Mouse (Mus musculus) frontal cortex, adult (tissue): ENCODE measurements around the gene Pop4.

Source experiments
- ATAC-seq: cut with Nextera tagmentation; 2 replicates; pipeline ENCODE4 v1.9.2; 2017; ENCODE audit warnings: mild to moderate bottlenecking, moderate library complexity, mixed read lengths; ENCODE audit not compliant: low TSS enrichment

The Pop4 gene

DNA sequence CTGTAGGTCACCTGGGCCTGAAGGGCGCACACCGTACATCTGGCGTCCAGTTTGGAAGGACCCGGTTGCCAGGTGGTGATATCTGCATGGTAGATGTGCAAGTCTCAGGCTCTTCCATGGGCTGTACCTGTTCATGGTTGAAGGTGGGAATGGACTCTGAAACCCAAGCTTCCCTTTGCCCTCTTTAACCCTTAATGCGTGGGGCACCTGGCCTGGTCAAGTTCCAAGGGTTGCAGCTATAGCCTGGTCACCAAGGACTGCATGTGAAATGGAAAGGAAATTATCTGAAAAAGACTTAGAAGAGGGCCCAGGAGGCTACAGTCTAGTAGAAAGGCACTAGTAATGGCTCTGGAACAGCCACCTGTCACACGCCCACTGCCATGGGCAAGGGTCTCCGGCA lies 50.4 kb downstream of the Pop4 start:
- no peak for ATAC-seq

DNA sequence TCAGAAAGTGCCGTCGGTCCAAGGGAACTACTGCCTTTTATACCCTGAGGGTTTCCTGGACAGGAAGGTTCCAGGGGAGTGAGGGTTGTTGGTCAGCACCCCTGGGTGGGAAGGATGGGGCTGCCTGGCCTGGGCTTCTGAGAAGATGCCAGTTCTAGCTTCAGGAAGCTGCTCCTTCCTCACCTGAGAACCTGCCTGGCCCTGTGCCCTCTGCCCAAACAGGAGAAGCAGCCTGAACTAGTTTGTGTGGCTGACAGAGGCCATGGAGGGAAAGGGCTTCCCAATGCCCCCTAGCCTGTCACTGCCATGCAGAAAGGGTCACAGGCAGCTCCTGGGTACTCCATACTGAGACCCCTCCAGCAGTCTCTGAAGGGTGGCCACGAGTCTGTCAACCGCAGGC lies 51.7 kb downstream of the Pop4 start:
- ATAC-seq = no peak

DNA sequence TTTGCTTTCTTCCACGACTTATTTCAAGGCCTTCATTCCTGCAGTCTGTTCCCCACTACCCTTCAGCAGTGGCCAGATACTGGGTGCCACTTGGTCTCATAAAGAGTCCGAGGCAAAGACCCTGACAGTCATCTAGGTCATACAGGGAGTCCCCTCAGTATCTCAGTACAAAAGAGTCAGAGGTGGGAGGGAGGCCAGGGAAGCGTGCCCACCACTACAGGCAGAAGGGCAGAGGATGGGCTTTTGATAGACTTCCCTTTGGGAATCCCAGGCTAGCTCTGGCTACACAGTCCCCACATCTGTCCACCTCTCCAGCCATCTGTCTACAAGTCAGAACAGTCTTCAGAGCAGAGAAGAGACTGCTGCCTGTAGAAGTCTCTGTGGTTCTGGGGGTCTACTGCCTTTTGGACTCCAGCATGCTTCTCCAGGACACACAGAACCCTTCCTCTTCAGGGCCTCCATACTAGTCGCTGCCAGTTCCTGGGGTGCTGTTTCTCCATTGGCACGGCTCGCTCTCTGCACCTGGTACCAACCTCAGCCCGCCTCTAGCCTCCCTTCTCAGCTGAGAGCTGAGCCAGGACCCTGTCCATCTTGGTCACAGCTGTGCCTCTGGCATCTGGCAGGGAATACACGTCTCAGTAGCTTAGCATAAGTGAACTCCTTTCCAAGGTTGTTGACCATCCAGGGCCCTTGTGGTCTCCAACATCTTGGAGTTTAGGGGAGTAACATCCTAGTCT lies 52.4 kb downstream of the Pop4 start:
- ATAC-seq = no peak

DNA sequence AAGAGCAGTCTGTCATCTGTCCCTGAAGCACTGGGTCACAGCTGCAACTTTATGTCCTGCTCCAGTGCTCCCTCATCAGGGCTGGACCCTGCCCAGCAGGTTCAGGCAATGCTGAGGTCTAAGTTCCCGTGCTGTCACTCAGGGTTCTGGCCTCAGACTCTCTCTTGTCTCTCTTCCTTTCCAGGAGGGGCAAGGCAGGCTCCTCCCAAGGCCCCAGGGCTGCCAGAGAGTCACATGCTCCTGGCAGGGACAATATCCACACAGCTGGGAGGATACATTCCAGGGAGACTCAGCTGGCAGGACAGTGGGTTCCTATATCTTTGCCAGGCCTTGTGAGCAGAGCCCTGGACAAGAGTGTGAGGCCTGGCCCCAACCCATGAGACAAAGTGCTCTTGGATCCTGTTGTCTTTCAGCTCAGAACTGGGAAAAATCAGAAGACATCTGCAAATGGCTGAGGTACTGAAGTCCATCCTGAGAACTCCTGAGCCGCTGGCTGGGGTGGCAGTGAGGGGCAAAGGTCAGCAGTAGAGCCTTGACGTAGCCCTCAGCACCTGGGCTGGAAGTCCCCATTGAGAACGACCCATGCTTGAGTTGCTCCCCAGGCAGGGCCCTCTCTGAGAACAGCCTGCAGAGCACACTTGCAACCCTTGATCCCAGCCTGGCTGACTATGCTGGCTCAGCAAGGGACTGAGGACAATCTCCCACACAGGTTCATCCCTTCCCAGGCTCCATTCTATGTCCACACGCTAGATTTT lies 53.6 kb downstream of the Pop4 start:
- peak; percentile 82 for ATAC-seq

DNA sequence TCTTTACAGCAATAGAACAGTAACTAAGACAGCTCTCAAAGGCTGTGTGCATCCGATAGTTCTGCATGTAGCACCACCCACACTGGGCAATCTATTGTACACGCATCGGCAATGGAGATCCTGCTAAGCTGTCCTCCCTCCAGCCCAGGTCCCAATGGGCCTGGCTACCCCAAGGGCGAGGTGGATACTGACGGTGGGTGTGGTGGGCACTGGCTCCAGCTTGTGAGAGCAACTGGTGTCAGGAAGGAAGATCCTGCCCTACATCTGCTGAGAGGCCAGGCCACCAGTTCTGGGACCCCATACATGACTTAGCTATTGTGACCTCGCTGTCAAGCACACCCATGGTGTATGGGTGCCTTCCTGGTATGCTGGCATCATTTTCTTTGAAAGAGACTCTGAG lies 55.5 kb downstream of the Pop4 start:
- ATAC-seq = no peak

DNA sequence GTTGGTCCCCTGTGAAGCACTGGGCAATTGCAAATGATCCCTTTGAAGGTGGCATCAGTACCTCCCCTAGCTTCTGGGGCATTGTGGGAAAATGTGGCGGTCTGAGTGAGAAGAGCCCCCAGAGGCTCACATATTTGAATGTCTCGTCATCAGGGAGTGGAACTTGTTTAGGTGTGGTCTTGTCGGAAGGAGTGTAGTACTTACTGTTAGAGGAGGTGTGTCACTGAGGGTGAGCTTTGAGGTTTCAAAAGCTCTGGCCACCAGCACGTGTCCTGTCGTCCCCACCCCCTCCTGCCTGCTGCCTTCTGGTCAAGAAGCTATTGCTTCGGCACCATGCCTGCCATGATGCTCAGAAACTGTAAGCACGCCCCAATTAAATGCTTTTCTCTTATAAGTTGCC lies 55.9 kb downstream of the Pop4 start:
- no peak for ATAC-seq

DNA sequence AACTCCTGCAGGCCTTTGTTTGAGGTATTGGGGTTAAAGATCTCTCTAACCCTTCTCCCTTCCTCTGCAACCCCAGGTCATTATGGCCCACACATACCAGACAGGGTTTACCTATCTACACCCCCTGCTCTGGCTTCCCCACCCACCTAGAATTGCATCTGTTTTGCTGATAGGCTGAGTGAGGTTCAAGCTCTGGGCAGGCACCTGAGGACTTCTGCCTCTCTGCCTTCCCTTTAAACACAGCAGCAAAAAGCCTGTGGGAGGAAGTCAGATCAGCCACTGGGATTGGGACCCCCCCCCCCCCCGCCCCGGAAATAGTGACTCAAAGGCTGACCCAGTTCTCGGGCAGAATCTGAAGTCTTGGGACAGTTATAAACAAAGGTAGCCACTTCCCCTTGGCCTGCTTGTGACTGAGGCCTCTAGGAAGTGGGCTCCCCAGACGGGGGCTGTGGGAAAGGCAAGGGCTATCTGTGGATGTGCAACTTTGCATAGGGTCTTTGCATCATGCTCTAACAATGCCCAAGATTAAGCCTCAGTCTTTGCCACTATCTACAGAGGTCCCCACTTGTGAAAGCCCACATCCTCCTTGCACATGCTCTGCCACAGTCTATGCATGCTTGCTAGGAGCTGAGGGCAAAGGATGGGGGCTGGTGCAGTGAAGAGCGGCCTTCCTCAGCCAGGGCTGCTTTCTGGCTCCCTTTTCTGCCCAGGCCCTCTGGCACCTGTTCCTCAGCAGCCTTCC lies 56.6 kb downstream of the Pop4 start:
- ATAC-seq = no peak

DNA sequence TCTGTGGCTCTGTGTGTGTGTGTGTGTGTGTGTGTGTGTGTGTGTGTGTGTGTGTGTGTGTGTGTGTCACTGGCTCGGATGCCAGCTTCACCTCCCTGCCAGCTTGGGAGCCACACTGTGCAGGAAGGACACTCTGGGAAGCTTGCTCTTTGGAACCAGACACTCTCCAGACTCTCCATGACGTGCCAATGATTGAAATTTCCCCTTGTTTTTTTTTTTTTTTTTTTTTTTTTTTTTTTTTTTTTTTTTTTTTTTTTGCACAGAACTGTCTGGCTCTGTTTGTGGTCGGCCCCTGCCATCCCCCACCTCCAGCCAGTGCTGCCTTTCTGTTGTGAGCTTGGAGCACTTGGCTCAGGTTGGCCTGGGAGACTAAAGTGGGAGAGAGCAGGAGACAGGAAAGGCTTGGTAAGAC lies 58.6 kb downstream of the Pop4 start:
- ATAC-seq = no peak
